Mouse (Mus musculus) left cerebral cortex, adult 2 months (tissue): ENCODE results near the gene 0610010K14Rik. TPM values are rescaled to one million over a fixed set of nuclear protein-coding genes. Genes with fewer than 3 reads are reported as not detected.

Experiments
- DNase-seq, 2 experiments: peaks; one replicate each; pipeline ENCODE4 v3.0.0; 2021 to 2022; ENCODE audit warnings: low spot score in 2 of 2, mixed read lengths in 1 of 2; ENCODE audit errors: extremely low spot score in 1 of 2
- H3K27ac ChIP-seq: fragments of 200-600 bp; 2 replicates; pipeline ENCODE4 v1.8.1; 2022
- H3K4me3 ChIP-seq: fragments of 200-600 bp; 2 replicates; pipeline ENCODE4 v1.8.1; 2022
- CTCF ChIP-seq: fragments of 200-600 bp; IDR thresholded peaks from 2 replicates; pipeline ENCODE4 v1.8.1; 2022; ENCODE audit warnings: antibody characterized with exemption, mild to moderate bottlenecking, moderate library complexity
- intact Hi-C: fragments of 180-260 bp; cut with DNase I; formaldehyde crosslinking; loops from one replicate; pipeline ENCODE4 v1.15.1; 2025
- total RNA-seq, 2 experiments: library from RNA; stranded (reverse); gene quantifications; 2 replicates each; pipeline ENCODE4 v1.2.3; 2021

Gene 0610010K14Rik
- total RNA-seq, 2 experiments from 2014 or later, result 45.5 to 51.2 TPM

DNA sequence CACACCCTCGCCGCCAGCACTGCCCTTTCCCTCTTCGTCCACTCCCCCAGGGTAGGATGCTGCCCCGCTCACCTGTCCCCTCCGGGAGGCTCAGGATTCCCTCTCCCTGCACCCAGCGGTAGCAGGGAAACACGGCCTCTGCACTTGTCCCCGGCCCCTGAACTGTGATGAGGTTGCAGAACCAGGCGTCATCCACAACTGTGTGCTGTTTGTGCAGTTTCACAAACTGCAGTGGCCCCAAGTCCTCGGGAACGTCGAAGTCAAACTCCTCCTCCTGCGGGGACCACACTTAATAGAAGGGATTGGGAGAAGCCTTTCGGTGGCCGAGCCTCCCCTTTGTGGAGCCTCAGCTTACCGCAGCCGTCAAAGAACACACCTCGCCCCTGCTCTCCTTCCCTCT lies 16.6 kb upstream of the 0610010K14Rik start:
- Histone ChIP-seq H3K27ac (no peak overlapping the region), H3K4me3 (peak overlapping the region; percentile 17; the same call in 1 of the 2 replicates)
- intact Hi-C loops, result no loop called here
- DNase-seq, result no peak
- TF ChIP-seq CTCF, result no peak

DNA sequence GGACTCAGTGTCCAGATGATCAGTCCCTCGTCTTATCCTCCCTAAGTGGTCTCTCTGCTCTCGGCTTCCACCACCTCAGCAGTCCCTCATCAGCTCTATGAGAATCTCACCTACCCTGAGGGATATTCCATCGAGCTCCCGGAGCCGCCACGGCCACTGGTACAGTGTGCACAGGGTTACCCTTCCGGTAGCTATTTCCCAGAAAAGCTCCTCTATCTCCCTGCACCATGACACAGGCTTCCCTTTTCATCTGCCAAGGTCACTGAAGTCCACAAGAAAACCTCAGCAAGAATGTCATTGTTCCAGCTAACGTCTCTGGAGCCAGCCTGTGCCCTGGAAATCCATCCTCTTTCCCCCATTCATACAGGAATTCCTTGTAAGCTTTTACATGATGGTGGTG lies 14.1 kb upstream of the 0610010K14Rik start:
- intact Hi-C loops, result no loop called here
- Histone ChIP-seq H3K4me3 (no peak overlapping the region), H3K27ac (no peak overlapping the region)
- no peak for TF ChIP-seq CTCF
- DNase-seq, result no peak

- no peak for DNase-seq
- Histone ChIP-seq H3K4me3 (no peak overlapping the region), H3K27ac (no peak overlapping the region)
- TF ChIP-seq CTCF, result no peak
- intact Hi-C loops, result no loop called here
Observed at GRCm38 (mm10) chr11:70250150-70250549, 12.4 kb upstream of the 0610010K14Rik start.

DNA sequence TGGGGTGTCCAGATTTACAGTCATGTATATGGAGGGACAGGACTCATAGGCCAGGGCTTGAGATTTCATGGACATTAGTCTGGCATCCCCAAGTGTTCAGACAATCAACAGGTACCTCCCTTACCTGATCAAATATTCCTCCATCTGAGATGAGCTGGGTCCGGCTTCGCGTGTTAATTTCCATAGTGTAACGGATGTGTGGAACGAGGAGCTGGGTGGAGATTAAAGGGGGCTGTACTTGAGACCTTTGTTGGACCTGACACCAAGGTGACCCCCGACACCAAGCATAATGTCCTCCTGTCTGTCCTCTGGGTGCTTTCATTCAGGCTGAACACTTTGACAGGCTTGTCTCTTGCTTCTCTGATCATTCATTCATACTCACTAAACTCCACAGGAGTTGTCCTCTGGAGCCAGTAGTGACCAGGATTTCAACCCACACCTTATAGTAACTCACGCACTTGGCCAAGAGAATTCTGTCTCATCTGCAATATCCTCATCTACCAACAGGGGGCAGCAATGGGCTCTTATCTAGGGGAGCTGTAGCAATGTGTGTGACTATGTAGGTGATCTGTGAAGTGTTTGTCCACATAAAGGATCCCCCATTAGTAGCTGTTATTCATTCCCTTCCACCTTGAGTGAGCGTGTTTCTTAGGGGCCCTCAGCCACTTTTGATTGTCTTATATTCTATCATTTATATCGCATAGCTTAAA lies 9.6 kb upstream of the 0610010K14Rik start:
- intact Hi-C loops, result loop anchor here (2.0 kb wide), 1 partner anchor 62 kb away; no protein-coding TSS in a partner anchor
- H3K27ac ChIP-seq, result no peak overlapping the region
- DNase-seq, result peak in 1 of 2 experiments; percentile 74
- TF ChIP-seq CTCF, result peak; percentile 88
- no peak overlapping the region for H3K4me3 ChIP-seq

DNA sequence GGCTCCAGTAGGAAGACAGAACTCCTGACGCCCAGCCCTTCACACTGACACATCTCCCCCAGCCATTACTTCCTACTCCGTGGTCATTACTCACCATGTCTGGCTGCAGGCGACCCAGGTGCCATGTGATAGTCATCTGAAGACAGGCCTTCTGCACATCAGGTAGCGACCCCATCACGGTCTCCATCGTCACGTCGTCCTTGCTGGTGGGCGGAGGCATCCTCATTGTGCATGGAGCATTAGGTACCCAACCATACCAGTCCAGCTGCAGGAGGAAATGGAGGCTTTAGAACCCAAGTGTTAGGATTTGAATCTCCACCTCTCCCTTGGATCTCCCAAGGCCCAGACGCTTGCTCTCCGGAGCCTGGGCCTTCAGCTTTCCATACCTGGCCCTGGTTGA lies 4.9 kb upstream of the 0610010K14Rik start:
- no peak for TF ChIP-seq CTCF
- Histone ChIP-seq H3K27ac (no peak overlapping the region), H3K4me3 (no peak overlapping the region)
- intact Hi-C loops, result no loop called here
- no peak for DNase-seq

- peak within 1 kb of the TSS; percentile 98 for H3K4me3 ChIP-seq
- peak within 1 kb of the TSS; percentile 92 for H3K27ac ChIP-seq
- no peak for TF ChIP-seq CTCF
- intact Hi-C loops, result loop anchor here (10.0 kb wide), 1 partner anchor 415 kb away; the partner anchor contains the start of genes Eno3 and Pfn1
- DNase-seq, result peak; percentile 74 to 77
Observed at GRCm38 (mm10) chr11:70239541-70240279, 2.0 kb upstream of the 0610010K14Rik start, which contains the start of the genes Gm21988 and Rnasek. Gene Gm21988 (minus strand): TSS chr11:70239830. Gene Rnasek (minus strand): TSS chr11:70239842.

DNA sequence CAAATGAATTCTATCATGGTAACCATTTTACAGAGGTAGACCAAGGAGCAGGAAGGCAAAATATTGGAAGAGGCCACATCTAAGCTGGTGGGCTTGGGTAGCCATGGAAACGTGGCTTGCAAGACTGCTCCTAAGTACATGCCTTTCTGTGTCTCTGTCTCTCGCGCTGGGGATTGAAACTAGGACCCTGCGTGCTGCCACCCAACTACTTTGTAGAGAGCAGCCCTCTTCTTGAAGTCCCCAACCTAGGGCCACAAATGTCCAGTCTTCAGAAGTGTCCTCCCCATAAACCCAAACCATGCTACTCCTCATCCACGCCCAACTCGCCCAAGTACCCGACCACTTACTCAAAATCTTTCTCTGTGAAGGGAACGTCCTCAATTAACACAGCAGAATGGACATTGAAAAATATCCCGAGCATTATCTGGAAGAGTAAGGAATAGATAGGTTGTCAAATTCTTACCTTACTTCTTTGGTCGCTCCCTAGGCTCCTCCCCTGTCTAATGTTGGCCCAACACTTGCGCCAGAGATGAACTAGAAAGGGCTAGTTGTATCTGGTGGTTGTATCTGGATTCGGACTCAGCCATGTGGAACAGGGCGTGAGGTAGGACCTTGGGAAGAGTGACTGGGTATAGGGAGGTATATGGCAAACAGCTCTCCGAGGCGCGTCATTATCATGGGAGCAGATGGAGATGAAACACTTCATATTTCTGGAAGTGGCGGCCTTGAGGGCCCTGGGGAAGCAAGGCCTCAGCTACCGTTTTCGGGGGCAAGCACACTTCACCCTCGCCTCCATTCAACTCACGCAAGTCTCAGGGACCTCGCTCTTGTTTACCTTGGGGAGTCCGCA lies 1.1 kb upstream of the 0610010K14Rik start:
- TF ChIP-seq CTCF, result no peak
- no peak for DNase-seq
- peak overlapping the region; percentile 98 for H3K4me3 ChIP-seq
- intact Hi-C loops, result loop anchor here (10.0 kb wide), 1 partner anchor 416 kb away; the partner anchor contains the start of genes Eno3 and Pfn1
- peak overlapping the region; percentile 92 for H3K27ac ChIP-seq

DNA sequence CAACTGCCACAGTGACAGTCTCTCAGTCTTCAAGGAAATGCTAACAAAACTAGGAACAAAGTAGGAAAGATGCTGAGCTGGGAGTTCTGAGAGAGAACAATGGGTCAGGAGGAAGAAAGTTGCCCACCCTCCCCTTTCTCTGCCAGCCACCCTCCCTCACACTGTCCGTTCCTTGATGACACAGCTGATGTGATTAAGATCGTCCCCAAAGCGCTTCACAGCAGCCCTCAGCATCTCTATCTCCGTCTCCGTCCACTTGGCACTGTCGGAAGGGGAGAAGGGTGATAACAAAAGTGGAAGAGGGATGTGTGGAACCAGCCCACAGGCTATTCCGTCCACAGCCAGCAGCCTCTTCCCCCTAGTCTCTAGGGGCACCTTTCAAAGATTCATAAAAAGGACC lies 997 bp downstream of the 0610010K14Rik start:
- no peak for DNase-seq
- intact Hi-C loops, result loop anchor here (10.0 kb wide), 1 partner anchor 418 kb away; the partner anchor contains the start of genes Eno3 and Pfn1

DNA sequence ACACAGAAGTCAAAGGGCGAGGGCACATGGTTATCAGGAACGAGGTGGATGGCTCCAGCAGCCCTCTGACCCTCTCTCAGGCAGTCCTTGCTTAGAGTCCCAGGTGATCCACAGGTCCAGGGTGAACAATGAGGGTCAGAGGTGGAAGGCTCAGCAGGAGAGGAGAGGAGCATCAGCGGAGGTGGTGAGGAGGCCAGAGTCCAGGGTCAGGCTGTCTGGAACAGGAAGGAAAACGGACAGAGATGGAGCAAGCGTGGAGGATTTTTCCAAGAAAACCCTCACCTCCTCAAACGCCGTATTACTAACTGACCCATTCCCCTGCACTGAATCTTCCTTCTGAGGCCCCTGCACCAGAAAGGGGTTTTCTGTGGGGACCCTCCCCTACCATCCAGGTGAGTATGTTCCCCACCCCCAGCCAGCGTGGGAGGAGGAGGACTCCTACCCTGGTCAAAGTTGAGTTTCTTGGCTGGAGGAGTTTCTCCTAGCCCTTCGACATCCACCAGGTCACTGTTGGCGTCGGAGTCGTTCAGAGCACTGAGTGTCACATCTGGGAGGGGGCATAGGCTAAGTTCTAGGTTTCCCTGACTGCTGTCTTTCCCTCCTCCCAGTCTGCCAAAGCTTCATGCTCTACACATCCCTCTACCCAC lies 2.3 kb downstream of the 0610010K14Rik start:
- no peak for TF ChIP-seq CTCF
- no peak overlapping the region for H3K27ac ChIP-seq
- intact Hi-C loops, result loop anchor here (10.0 kb wide), 1 partner anchor 419 kb away; the partner anchor contains the start of genes Eno3 and Pfn1
- no peak for DNase-seq
- H3K4me3 ChIP-seq, result no peak overlapping the region

More for the DNA sequence above, 997 bp downstream of the 0610010K14Rik start:
- Histone ChIP-seq H3K27ac (peak overlapping the region; percentile 92), H3K4me3 (peak overlapping the region; percentile 98)
- TF ChIP-seq CTCF, result no peak

DNA sequence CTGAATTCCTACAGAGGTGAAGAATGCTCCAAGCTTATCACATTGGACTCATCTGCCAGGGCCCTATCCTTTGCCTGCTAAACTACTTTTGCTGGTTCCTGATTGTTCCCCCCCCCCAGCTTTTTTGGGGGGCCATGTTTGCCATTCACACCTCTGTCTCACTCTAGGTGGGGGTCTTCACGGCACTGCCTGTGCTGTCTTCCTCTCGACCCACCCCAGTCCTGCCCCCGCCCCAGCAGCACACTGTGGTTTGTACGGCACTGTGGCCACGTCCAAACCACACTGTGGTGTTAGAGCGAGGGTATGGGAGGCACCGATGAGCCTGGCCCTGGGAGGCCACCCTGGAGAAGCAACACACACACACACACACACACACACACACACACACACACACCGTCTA lies 3.2 kb downstream of the 0610010K14Rik start:
- DNase-seq, result no peak
- intact Hi-C loops, result loop anchor here (5.0 to 10.0 kb wide), 2 partner anchors 173 to 420 kb away; partner anchors contain the start of genes Eno3 and Pfn1
- no peak overlapping the region for H3K4me3 ChIP-seq
- H3K27ac ChIP-seq, result no peak overlapping the region
- TF ChIP-seq CTCF, result no peak

DNA sequence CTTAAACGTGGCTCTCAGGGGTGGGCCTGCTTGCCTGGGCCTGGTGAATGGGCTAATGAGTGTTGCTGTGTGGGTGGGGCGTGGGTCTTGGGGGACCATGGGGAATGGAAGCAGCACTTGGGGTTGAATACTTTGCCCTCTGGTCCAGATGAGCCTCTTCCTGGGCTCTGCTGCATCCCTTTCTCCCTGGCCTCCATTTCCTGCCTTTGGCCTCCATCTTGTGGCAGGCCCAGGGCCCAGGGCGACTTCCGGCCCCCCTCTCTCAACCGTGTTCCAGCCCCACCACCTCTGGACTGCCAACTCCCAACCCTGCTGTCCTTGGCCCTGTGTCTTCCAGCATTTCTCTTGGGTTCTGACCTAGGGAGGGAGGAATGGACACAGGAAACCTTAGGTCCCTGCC lies 3.7 kb downstream of the 0610010K14Rik start:
- Histone ChIP-seq H3K27ac (no peak overlapping the region), H3K4me3 (no peak overlapping the region)
- TF ChIP-seq CTCF, result no peak
- no peak for DNase-seq
- intact Hi-C loops, result loop anchor here (5.0 to 10.0 kb wide), 2 partner anchors 173 to 421 kb away; partner anchors contain the start of genes Eno3 and Pfn1
